Mouse (Mus musculus): ENCODE measurements around the gene Synpo2.

Gene Synpo2

DNA sequence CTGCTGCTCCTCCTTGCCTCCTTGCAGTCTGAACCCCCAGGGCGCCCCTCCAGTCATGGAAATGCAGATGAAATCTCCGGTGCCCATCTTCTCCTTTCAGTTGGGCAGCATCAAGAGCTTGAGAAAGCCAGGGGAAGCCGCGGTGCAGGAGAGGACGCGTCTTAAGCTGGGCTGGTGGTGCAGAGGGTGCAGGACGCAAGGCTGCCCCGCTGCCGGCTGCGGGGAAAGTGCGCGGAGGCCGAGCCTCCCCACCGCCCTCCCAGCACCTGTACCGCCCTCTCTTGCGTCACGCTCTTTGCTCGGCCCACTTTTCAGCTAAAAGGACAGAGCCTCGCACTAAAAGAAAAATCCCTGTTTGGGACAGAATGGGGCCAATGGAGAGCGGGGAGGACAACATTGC, at the start of gene Synpo2:
Gene Synpo2 (minus strand): TSS at position 229 of the 400 bp plus-strand sequence.
- in situ Hi-C loops (cut with MboI), result no loop called here

DNA sequence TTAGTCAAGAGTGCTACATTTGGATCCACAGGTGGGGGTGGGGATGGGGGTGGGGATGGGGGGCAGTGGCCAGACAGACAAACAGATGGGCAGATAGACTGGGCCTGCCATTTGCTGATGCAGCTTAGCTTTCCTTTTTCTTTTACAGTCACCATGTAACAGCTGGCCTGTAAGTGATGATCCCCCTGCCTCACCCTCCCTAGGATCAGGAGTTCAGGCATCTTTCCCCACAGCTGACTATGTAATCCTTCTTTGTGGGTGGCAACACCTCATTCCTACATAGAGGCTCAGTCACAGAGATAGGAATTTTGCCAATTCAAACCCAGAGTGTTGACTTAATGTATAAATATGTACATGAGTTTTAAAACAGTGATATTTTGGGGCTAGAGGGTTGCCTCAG, 49.7 kb upstream of the Synpo2 start:
- in situ Hi-C loops (cut with MboI), result no loop called here

DNA sequence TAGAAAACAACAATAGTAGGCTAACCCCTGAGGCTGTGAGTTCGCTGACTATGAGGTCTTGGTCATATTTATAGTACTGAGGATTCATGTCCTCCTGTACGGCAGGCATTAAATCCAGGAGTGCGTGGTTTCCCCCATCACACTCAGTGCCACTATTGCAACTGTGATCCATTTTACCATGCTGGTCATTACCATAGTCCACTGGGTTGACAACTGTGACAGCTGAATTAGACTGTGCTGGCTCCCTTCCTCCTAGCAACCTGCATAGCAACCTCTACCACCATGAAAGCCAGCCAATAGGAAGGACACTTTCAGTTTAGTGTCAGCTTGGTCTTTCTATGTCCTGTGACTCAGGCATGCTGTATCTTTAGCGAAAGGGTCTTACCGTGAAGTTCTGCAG, 48.3 kb upstream of the Synpo2 start:
- in situ Hi-C loops (cut with MboI), result no loop called here

- in situ Hi-C loops (cut with MboI), result no loop called here
These were observed 47.1 kb upstream of the Synpo2 start for GRCm38 (mm10) chr3:123282866-123283615.

DNA sequence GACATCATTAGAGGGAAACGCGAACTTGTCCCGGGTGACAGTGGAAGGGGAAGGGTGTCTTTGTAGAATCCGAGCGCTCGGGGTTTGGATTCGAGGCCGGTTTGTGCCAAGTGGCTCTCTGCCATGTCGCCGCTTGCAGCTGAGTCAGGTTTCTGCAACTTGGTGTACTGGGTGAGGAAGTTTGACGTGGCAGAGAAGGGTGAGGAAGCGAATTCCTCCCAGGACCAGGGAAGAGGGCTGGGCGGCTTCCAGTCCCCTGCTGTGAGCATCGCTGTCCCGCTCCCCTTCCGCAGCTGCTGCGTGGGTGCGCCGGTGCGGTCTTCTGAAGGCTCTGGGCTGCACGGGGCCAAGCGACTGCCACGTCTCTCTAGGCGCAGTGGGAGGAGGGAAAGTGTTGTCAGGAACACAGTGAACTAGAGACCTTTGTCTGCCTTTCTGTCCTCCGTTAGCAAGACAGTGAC, 31.8 kb upstream of the Synpo2 start:
- in situ Hi-C loops (cut with MboI), result no loop called here

- in situ Hi-C loops (cut with MboI), result no loop called here
These were observed 31.1 kb upstream of the Synpo2 start, which contains the start of gene Sec24d for GRCm38 (mm10) chr3:123266753-123267651. Sec24d (plus strand) TSS chr3:123267455.

- in situ Hi-C loops (cut with MboI), result no loop called here
These were observed 28.8 kb upstream of the Synpo2 start for GRCm38 (mm10) chr3:123264706-123265105.

- in situ Hi-C loops (cut with MboI), result no loop called here
These were observed 22.8 kb upstream of the Synpo2 start for GRCm38 (mm10) chr3:123258709-123259108.

- in situ Hi-C loops (cut with MboI), result no loop called here
These were observed 20.5 kb upstream of the Synpo2 start for GRCm38 (mm10) chr3:123256181-123257101.

- in situ Hi-C loops (cut with MboI), result no loop called here
These were observed 9.7 kb upstream of the Synpo2 start for GRCm38 (mm10) chr3:123245646-123246045.

DNA sequence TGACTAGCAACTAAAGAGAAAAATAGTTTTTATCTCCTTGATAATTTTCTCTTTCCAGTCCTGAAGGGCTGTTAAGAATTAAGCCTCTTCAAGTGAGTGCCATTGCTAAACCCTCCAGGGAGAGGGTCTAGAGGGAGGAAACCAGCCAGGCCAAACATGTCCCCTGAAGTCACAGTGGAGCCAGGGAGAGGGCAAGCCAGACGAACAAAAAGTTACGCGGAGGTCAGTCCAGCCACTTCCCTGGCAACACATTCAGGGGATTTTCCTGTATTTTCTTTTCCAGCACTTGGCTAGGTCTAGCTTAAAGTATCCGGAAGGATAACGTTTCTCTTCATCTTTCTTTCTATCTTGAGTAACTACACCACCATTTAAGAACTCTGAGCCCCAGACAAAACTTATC, 8.4 kb upstream of the Synpo2 start:
- in situ Hi-C loops (cut with MboI), result no loop called here

DNA sequence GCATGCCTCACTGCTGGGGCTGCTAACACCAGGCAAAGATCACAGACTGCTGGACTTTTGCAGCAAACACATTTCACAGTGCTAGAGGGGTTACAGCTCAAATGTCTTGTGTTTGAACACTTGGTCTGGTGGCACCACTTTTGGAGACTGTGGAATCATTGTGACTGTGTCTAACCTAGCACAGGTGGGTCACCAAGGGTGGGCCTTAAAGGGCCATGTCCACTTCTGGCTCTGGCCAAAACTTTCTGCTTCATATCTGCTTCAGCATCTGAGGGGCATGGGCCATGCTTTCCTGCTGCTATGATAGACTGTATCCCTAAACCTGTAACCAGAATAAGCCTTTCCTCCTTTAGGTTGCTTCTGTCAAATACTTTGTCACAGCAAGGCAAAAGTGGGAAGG, 1.5 kb upstream of the Synpo2 start:
- in situ Hi-C loops (cut with MboI), result no loop called here

DNA sequence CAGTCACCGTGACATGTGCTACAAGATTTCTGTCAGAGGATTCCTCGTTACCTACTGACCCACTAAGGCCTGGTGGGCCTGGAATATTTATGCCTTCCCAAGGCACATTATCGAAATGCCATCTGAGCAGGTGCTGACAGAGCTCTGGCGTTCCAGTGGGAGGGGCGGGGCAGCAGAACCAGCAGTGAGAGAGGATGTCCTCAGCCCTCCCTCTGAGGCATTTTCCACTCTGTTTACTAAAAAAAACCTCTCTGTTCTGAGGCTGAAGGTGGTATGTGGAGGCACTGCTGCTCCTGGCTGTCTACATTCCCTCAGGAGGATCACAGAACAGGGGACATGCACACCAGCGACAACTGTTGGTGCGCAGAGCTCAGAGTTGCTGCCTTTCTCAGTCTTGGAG, 1.1 kb upstream of the Synpo2 start:
- in situ Hi-C loops (cut with MboI), result no loop called here

- in situ Hi-C loops (cut with MboI), result no loop called here
These were observed 454 bp downstream of the Synpo2 start for GRCm38 (mm10) chr3:123235495-123235894.

GRCm38 (mm10) chr3:123234191-123234836, 1.6 kb downstream of the Synpo2 start:
- in situ Hi-C loops (cut with MboI), result no loop called here

DNA sequence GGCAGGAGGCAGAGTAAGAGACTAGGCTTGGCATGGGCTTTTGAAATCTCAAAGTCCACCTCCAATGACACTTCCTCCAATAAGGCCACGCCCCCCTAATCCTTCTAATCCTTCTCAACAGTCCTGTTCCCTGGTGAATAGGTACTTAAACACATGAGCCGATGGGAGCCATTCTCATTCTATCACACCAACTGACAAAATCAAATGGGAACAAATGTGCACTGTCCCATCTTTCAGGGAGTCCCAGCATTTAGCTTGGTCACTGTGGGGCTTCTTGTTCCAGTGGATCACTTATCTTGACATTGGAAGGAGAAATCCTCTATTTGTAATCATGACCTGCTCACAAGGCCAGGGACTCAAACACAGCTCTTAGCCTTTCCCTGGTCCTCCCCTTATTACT, 4.3 kb downstream of the Synpo2 start:
- in situ Hi-C loops (cut with MboI), result no loop called here

DNA sequence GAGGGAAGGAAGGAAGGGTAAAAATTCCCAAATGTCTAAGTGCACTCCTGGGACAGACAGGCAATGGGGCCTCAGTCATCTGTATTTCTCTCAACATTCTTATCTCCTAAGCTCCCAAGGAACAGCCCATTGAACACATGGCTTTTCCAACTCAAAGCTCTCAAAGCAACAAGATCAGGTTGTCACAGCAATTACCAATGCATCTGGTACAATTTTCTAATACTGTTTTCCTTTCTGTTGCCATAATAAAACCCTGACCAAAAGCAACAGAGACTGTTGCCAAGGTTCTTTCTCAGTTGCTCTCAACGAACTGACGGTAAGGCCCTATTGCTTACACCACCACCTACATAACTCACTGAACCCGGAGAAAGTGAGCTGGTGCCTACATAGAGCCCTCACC, 8.7 kb downstream of the Synpo2 start:
- in situ Hi-C loops (cut with MboI), result no loop called here

DNA sequence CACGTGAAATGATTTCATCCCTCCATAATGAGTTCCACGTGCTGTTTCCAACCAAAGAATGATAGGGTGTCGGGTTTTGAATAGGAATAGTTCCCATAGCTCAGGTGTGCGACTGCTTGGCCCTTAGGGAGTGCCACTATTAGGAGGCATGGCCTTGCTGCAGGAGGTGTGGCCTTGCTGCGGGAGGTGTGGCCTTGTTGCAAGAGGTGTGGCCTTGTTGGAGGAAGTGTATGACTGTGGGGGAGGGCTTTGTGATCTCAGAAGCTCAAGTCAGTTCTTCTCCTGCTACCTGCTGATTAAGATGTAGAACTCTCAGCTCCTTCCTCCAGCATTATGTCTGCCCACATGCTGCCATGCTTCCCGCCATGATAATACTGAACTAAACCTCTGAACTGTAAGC, 17.3 kb downstream of the Synpo2 start:
- in situ Hi-C loops (cut with MboI), result no loop called here

- in situ Hi-C loops (cut with MboI), result no loop called here
These were observed 27.1 kb downstream of the Synpo2 start for GRCm38 (mm10) chr3:123208891-123209290.

DNA sequence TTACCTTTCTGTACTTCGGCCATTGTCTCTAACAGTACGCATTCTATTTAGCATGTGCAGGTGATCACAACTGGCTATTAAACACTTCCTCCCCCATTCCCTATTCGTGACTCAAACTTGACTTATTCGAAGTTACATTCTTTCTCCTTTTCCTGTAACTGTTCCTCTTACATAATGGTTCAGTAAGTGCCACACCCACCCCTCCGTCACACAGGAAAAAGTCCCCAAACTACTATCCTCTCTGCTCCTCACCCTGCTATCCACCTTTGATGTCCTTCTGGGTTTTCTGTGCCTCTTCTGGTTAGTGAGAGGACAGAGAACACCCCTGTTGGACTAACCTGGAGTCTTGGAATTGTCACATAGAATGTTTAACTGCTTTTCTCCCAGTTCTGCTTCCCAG, 28.6 kb downstream of the Synpo2 start:
- in situ Hi-C loops (cut with MboI), result no loop called here

GRCm38 (mm10) chr3:123205485-123205884, 30.5 kb downstream of the Synpo2 start:
- in situ Hi-C loops (cut with MboI), result no loop called here
